Mouse (Mus musculus): ENCODE data around the gene Btbd8. TPM values are rescaled to one million over a fixed set of nuclear protein-coding genes. Genes with fewer than 3 reads are reported as not detected.

Gene Btbd8
- polyA plus RNA-seq (2015; fragmentation: Nextera tagmentation; extraction: Ambion mirVana) = 2.3 and 2.5 TPM in 2 replicates

GRCm38 (mm10) chr5:107437464-107438281 lies at the start of gene Btbd8:
Btbd8 (plus strand) TSS chr5:107437997.

GRCm38 (mm10) chr5:107402436-107402835 lies 35.4 kb upstream of the Btbd8 start, which contains the start of gene Ephx4:
Ephx4 (plus strand) TSS chr5:107402736.

GRCm38 (mm10) chr5:107431249-107431648 lies 6.5 kb upstream of the Btbd8 start, which contains the start of gene Lpcat2b:
Lpcat2b (plus strand) TSS chr5:107431549.

GRCm38 (mm10) chr5:107507321-107507720 lies 69.5 kb downstream of the Btbd8 start, which contains the start of gene Gm42669:
Gm42669 (plus strand) TSS chr5:107507621.

GRCm38 (mm10) chr5:107534581-107534980 lies 96.8 kb downstream of the Btbd8 start, which contains the start of gene 1700028K03Rik:
1700028K03Rik (plus strand) TSS chr5:107534709.

Other genes starting within 250 kb of the Btbd8 start
- gene Tgfbr3, start 148.4 kb upstream of the Btbd8 start, polyA plus RNA-seq (2015; fragmentation: Nextera tagmentation; extraction: Ambion mirVana) = 16.0 and 21.0 TPM in 2 replicates
- 0.97 and 1.1 TPM in 2 replicates for gene Brdt, start 106.8 kb upstream of the Btbd8 start, polyA plus RNA-seq (2015; fragmentation: Nextera tagmentation; extraction: Ambion mirVana)
- 0.16 and 0.40 TPM in 2 replicates for gene Ephx4, start 35.3 kb upstream of the Btbd8 start, polyA plus RNA-seq (2015; fragmentation: Nextera tagmentation; extraction: Ambion mirVana)
- not detected in 2 replicates for gene Lpcat2b, start 6.4 kb upstream of the Btbd8 start, polyA plus RNA-seq (2015; fragmentation: Nextera tagmentation; extraction: Ambion mirVana)
- gene Gm42669, start 69.6 kb downstream of the Btbd8 start, polyA plus RNA-seq (2015; fragmentation: Nextera tagmentation; extraction: Ambion mirVana) = 0.19 and 0.23 TPM in 2 replicates
- 0.06 TPM in 2 replicates for gene 1700028K03Rik, start 96.7 kb downstream of the Btbd8 start, polyA plus RNA-seq (2015; fragmentation: Nextera tagmentation; extraction: Ambion mirVana)
- gene Rpap2, start 159.4 kb downstream of the Btbd8 start, polyA plus RNA-seq (2015; fragmentation: Nextera tagmentation; extraction: Ambion mirVana) = 9.7 and 9.8 TPM in 2 replicates
- 11.7 and 12.2 TPM in 2 replicates for gene Glmn, start 159.9 kb downstream of the Btbd8 start, polyA plus RNA-seq (2015; fragmentation: Nextera tagmentation; extraction: Ambion mirVana)

All from spleen, postnatal 0 days (tissue).